ENCODE assay signal across 27 mouse cellular contexts in the genomic region with DNA sequence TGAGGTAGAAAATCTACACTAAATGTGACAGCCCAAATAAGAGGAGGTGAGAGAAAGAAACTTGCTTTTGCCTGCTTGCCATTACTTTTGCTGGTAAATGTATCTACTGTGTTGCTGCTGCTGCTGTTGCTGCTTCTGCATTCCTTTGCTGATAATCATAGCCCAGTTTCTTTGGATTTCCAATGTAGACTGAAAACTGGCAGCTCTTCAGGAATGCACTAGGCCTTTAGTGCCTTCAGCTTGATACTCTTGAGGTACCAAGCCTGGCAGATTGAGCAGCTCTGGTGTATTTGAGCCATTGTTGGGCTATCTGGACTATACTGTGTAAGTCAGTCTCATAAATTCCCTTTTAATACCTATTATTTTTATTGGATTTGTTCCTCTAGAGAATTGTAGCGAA. TPM values are rescaled to one million over a fixed set of nuclear protein-coding genes. Genes with fewer than 3 reads are reported as not detected.
DNase-seq lines count a peak whose midpoint lies in the region; ATAC-seq and TF ChIP-seq lines count a peak whose summit lies in the region.
"Had no signal": no experiment of that assay in that cellular context is flagged by ENCODE, and none has a peak within 500 bp of the region (broad histone marks: within the 10 kb centered on the region; RNA-seq: fewer than 3 reads in every experiment).

No protein-coding gene starts in this region.

- no peak for TF ChIP-seq CTCF in lung, embryonic 14.5 days (IDR thresholded peaks at IDR 0.05; ENCODE audit: low read depth)

- no peaks in the 10 kb centered on the region for H3K9me3 ChIP-seq in lung, embryonic 14.5 days (ENCODE audit: low read depth, low read length)
- no peaks in the 10 kb centered on the region for H3K9me3 ChIP-seq in hindbrain, embryonic 13.5 days
- H3K9me3 ChIP-seq: embryonic facial prominence, embryonic 12.5 days; embryonic facial prominence, embryonic 15.5 days; heart, embryonic 12.5 days; heart, embryonic 15.5 days had no signal

- no peak for ATAC-seq in lung, embryonic 14.5 days (ENCODE audit: insufficient read depth)
- no peak for ATAC-seq in hindbrain, embryonic 13.5 days (ENCODE audit: low FRiP score)
- ATAC-seq: forebrain, embryonic 14.5 days; forebrain, postnatal 0 days; hindbrain, postnatal 0 days; inflammation-experienced regulatory T-cells, adult 6 months had no signal

- no peak overlapping the region for H3K27ac ChIP-seq in lung, embryonic 14.5 days (ENCODE audit: low read depth)
- H3K27ac ChIP-seq in hindbrain, embryonic 13.5 days: no peak overlapping the region
- H3K27ac ChIP-seq: embryonic facial prominence, embryonic 12.5 days; embryonic facial prominence, embryonic 15.5 days; gastrocnemius, adult 2 months; heart, embryonic 15.5 days; hindbrain, embryonic 10.5 days; hindbrain, embryonic 14.5 days; hindbrain, postnatal 0 days had no signal

- no peaks in the 10 kb centered on the region for H3K36me3 ChIP-seq in lung, embryonic 14.5 days (ENCODE audit: insufficient read depth)
- H3K36me3 ChIP-seq in hindbrain, embryonic 13.5 days: no peaks in the 10 kb centered on the region
- H3K36me3 ChIP-seq: embryonic facial prominence, embryonic 12.5 days; embryonic facial prominence, embryonic 15.5 days; heart, embryonic 12.5 days; heart, embryonic 15.5 days; hindbrain, embryonic 10.5 days had no signal

- DNase-seq in lung, embryonic 14.5 days: peak; percentile 29
- DNase-seq in lung, postnatal 4 days: no peak
- DNase-seq in NIH3T3 (ENCODE audit: low read depth): peak; percentile 51
- DNase-seq in lung, postnatal 14 days: peak; percentile 25
- no peak for DNase-seq in cerebellum, postnatal 14 days
- no peak for DNase-seq in heart, adult 11 months
- DNase-seq: adrenal gland, adult 2 months; adrenal gland, postnatal 14 days; cerebellum, adult 11-12 months; cerebellum, adult 8-10 months; cerebellum, postnatal 10 days; forebrain, postnatal 0 days; gastrocnemius, adult 2 months; gastrocnemius, postnatal 14 days; heart, adult 18-20 months; heart, postnatal 10 days; heart, postnatal 36 days had no signal

- H3K4me3 ChIP-seq in lung, embryonic 14.5 days (ENCODE audit: low read depth, low read length): no peak overlapping the region
- no peak overlapping the region for H3K4me3 ChIP-seq in hindbrain, embryonic 13.5 days
- H3K4me3 ChIP-seq: embryonic facial prominence, embryonic 12.5 days; embryonic facial prominence, embryonic 15.5 days; gastrocnemius, adult 2 months; heart, embryonic 12.5 days; heart, embryonic 15.5 days; hindbrain, embryonic 10.5 days had no signal

- no peaks in the 10 kb centered on the region for H3K27me3 ChIP-seq in lung, embryonic 14.5 days (ENCODE audit: insufficient read depth, low read length)
- H3K27me3 ChIP-seq in hindbrain, embryonic 13.5 days: no peaks in the 10 kb centered on the region
- H3K27me3 ChIP-seq: embryonic facial prominence, embryonic 12.5 days; embryonic facial prominence, embryonic 15.5 days; heart, embryonic 12.5 days; heart, embryonic 15.5 days had no signal

- 91% methylated on average over 1 of the region's 1 CpGs for whole genome bisulfite sequencing in lung, embryonic 14.5 days
- 89% methylated on average over 1 of the region's 1 CpGs for WGBS in hindbrain, embryonic 13.5 days

- no peak overlapping the region for H3K9ac ChIP-seq in lung, embryonic 14.5 days
- H3K9ac ChIP-seq in hindbrain, embryonic 13.5 days: no peak overlapping the region
- H3K9ac ChIP-seq: embryonic facial prominence, embryonic 12.5 days; embryonic facial prominence, embryonic 15.5 days; forebrain, postnatal 0 days; heart, embryonic 12.5 days; heart, embryonic 15.5 days; hindbrain, embryonic 14.5 days had no signal

- H3K4me2 ChIP-seq in lung, embryonic 14.5 days: no peak overlapping the region
- H3K4me2 ChIP-seq in hindbrain, embryonic 13.5 days: no peak overlapping the region
- H3K4me2 ChIP-seq: embryonic facial prominence, embryonic 12.5 days; embryonic facial prominence, embryonic 15.5 days; heart, embryonic 12.5 days; heart, embryonic 15.5 days; hindbrain, embryonic 14.5 days had no signal

- H3K4me1 ChIP-seq in lung, embryonic 14.5 days (ENCODE audit: insufficient read depth): no peaks in the 10 kb centered on the region
- H3K4me1 ChIP-seq in hindbrain, embryonic 13.5 days (replicated peaks): peaks cover 3% of the 10 kb centered on the region; the same call in 1 of the 2 replicates
- H3K4me1 ChIP-seq: embryonic facial prominence, embryonic 12.5 days; embryonic facial prominence, embryonic 15.5 days; hindbrain, embryonic 10.5 days had no signal

RNA-seq across cellular contexts. Expression of gene Tcte2, which starts 17.2 kb away (rescaled TPM):
- polyA plus RNA-seq in lung, embryonic 14.5 days (2014; fragmentation: Nextera tagmentation; extraction: Ambion mirVana): 5.1 and 5.8 TPM in 2 replicates
- polyA plus RNA-seq in hindbrain, embryonic 13.5 days (2015; fragmentation: Nextera tagmentation; extraction: Ambion mirVana): 19.3 and 20.8 TPM in 2 replicates
- polyA plus RNA-seq: inflammation-experienced regulatory T-cells, adult 6 months had no signal

RNA-seq across cellular contexts. Expression of gene Afdn, which starts 18.5 kb away (rescaled TPM):
- 138 TPM in 2 replicates for polyA plus RNA-seq in lung, embryonic 14.5 days (2014; fragmentation: Nextera tagmentation; extraction: Ambion mirVana)
- 124 and 136 TPM in 2 replicates for polyA plus RNA-seq in hindbrain, embryonic 13.5 days (2015; fragmentation: Nextera tagmentation; extraction: Ambion mirVana)

Comparison
In these comparisons a context has a peak if more than half of its experiments do, and no peak if none do; other contexts are left out.
1. DNase-seq: peak in lung, embryonic 14.5 days (single experiment), NIH3T3 (single experiment) and lung, postnatal 14 days (single experiment); none in lung, postnatal 4 days (0 of 2), cerebellum, postnatal 14 days (0 of 2) and heart, adult 11 months (single experiment).